Mouse (Mus musculus): ENCODE results near the gene Ip6k3.

DNA sequence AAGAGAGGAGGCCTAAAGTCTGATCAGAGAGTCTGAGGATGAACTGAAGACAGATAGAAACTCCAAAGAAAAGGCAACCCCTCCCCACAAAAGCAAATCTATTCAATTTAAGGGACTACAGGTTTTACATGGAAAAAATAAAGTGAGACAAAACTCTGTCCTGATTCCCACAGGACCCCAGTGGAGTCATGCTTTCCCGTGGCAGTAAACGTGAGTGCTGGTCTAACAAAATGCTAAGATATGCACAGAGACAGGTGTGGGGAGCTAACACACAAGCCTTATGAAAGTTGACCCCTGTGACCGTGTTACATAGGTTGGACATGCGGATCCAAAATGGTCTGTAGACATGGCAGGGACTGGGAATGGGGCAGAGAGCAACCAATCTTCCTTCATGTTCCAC, 9.2 kb upstream of the Ip6k3 start:
- TF ChIP-seq CTCF (IDR thresholded peaks at IDR 0.05; ENCODE audit: low read depth): no peak
- TF ChIP-seq EP300 (IDR thresholded peaks at IDR 0.05; ENCODE audit: low read depth): no peak

Data from liver, embryonic 14.5 days (tissue).